23 mouse cellular contexts compared by ENCODE assay signal in genomic region chr6:47323886-47324285, GRCm38 (mm10).
DNase-seq lines count a peak whose midpoint lies in the region; ATAC-seq and TF ChIP-seq lines count a peak whose summit lies in the region.
"Had no signal": no experiment of that assay in that cellular context is flagged by ENCODE, and none has a peak within 500 bp of the region (broad histone marks: within the 10 kb centered on the region; RNA-seq: fewer than 3 reads in every experiment).

No protein-coding gene starts in this region.

- no peak overlapping the region for H3K4me3 ChIP-seq in forebrain, embryonic 15.5 days
- no peak overlapping the region for H3K4me3 ChIP-seq in forebrain, embryonic 11.5 days (ENCODE audit: low read depth, low read length)
- H3K4me3 ChIP-seq in hindbrain, postnatal 0 days (ENCODE audit: low read length) = no peak overlapping the region
- H3K4me3 ChIP-seq in hindbrain, embryonic 10.5 days = no peak overlapping the region
- H3K4me3 ChIP-seq in neural tube, embryonic 14.5 days (ENCODE audit: low read depth, low read length) = no peak overlapping the region
- no peak overlapping the region for H3K4me3 ChIP-seq in embryonic facial prominence, embryonic 10.5 days
- H3K4me3 ChIP-seq: heart, embryonic 15.5 days; limb, embryonic 12.5 days; stomach, embryonic 15.5 days had no signal

- DNase-seq in forebrain, embryonic 11.5 days (ENCODE audit: low spot score) = no peak
- peak; percentile 46 for DNase-seq in hindbrain, postnatal 0 days (ENCODE audit: low spot score)
- no peak for DNase-seq in hindbrain, embryonic 10.5 days (ENCODE audit: low spot score)
- DNase-seq in neural tube, embryonic 10.5 days (ENCODE audit: extremely low spot score, low spot score) = no peak
- no peak for DNase-seq in embryonic facial prominence, embryonic 10.5 days (ENCODE audit: low spot score)
- DNase-seq: adrenal gland, postnatal 10 days; cerebellum, adult 8-10 months; gastrocnemius, postnatal 25 days; heart, postnatal 4 days; kidney, adult 2 months; kidney, postnatal 36 days; liver, postnatal 0 days; right cerebral cortex, adult 18-20 months; thymus, postnatal 25 days had no signal

- no peaks in the 10 kb centered on the region for H3K9me3 ChIP-seq in forebrain, embryonic 15.5 days
- H3K9me3 ChIP-seq in forebrain, embryonic 11.5 days (ENCODE audit: control insufficient read depth, low read length) = no peaks in the 10 kb centered on the region
- no peaks in the 10 kb centered on the region for H3K9me3 ChIP-seq in hindbrain, postnatal 0 days (ENCODE audit: low read length)
- no peaks in the 10 kb centered on the region for H3K9me3 ChIP-seq in hindbrain, embryonic 10.5 days
- H3K9me3 ChIP-seq in neural tube, embryonic 14.5 days (ENCODE audit: control insufficient read depth, low read length) = no peaks in the 10 kb centered on the region
- no peaks in the 10 kb centered on the region for H3K9me3 ChIP-seq in embryonic facial prominence, embryonic 10.5 days
- H3K9me3 ChIP-seq: G1E; heart, embryonic 15.5 days; limb, embryonic 12.5 days; stomach, embryonic 15.5 days had no signal

- H3K27me3 ChIP-seq in forebrain, embryonic 15.5 days = no peaks in the 10 kb centered on the region
- no peaks in the 10 kb centered on the region for H3K27me3 ChIP-seq in forebrain, embryonic 11.5 days (ENCODE audit: control insufficient read depth, insufficient read depth, low read length)
- no peaks in the 10 kb centered on the region for H3K27me3 ChIP-seq in hindbrain, postnatal 0 days (ENCODE audit: insufficient read depth, low read length)
- H3K27me3 ChIP-seq in hindbrain, embryonic 10.5 days (ENCODE audit: insufficient read depth, poor library complexity, severe bottlenecking) = no peaks in the 10 kb centered on the region
- H3K27me3 ChIP-seq in neural tube, embryonic 14.5 days (ENCODE audit: control insufficient read depth, insufficient read depth, low read length) = no peaks in the 10 kb centered on the region
- no peaks in the 10 kb centered on the region for H3K27me3 ChIP-seq in embryonic facial prominence, embryonic 10.5 days (replicated peaks; ENCODE audit: low read depth, poor library complexity, severe bottlenecking)
- H3K27me3 ChIP-seq: CH12.LX; heart, embryonic 15.5 days; limb, embryonic 12.5 days; stomach, embryonic 15.5 days had no signal

- WGBS in forebrain, embryonic 15.5 days = 34% methylated on average over 5 of the region's 5 CpGs
- 71% methylated on average over 5 of the region's 5 CpGs for WGBS in forebrain, embryonic 11.5 days
- 56% methylated on average over 5 of the region's 5 CpGs for WGBS in hindbrain, postnatal 0 days
- WGBS in hindbrain, embryonic 10.5 days = 86% methylated on average over 5 of the region's 5 CpGs
- WGBS in neural tube, embryonic 14.5 days = 20% methylated on average over 5 of the region's 5 CpGs
- WGBS in embryonic facial prominence, embryonic 10.5 days = 81% methylated on average over 5 of the region's 5 CpGs

- no peak for TF ChIP-seq CTCF in hindbrain, postnatal 0 days (IDR thresholded peaks at IDR 0.05; ENCODE audit: low read depth)

- H3K9ac ChIP-seq in forebrain, embryonic 15.5 days (replicated peaks) = no peak overlapping the region
- no peak overlapping the region for H3K9ac ChIP-seq in forebrain, embryonic 11.5 days (ENCODE audit: low read length)
- H3K9ac ChIP-seq in hindbrain, postnatal 0 days (replicated peaks; ENCODE audit: low read length) = no peak overlapping the region
- H3K9ac ChIP-seq in neural tube, embryonic 14.5 days (replicated peaks; ENCODE audit: low read depth, low read length) = no peak overlapping the region
- H3K9ac ChIP-seq: heart, embryonic 15.5 days; limb, embryonic 12.5 days; liver, postnatal 0 days; stomach, embryonic 15.5 days had no signal

- peak overlapping the region; percentile 37 for H3K27ac ChIP-seq in forebrain, embryonic 15.5 days (replicated peaks)
- no peak overlapping the region for H3K27ac ChIP-seq in forebrain, embryonic 11.5 days (ENCODE audit: low read depth, low read length)
- no peak overlapping the region for H3K27ac ChIP-seq in hindbrain, postnatal 0 days
- no peak overlapping the region for H3K27ac ChIP-seq in hindbrain, embryonic 10.5 days
- no peak overlapping the region for H3K27ac ChIP-seq in neural tube, embryonic 14.5 days (ENCODE audit: low read depth, low read length)
- H3K27ac ChIP-seq in embryonic facial prominence, embryonic 10.5 days (replicated peaks) = no peak overlapping the region
- H3K27ac ChIP-seq: heart, embryonic 15.5 days; limb, embryonic 12.5 days; macrophage; stomach, embryonic 15.5 days had no signal

- ATAC-seq in forebrain, embryonic 15.5 days (replicated peaks) = no peak
- ATAC-seq in forebrain, embryonic 11.5 days (replicated peaks; ENCODE audit: low FRiP score) = no peak
- no peak for ATAC-seq in hindbrain, postnatal 0 days
- ATAC-seq in neural tube, embryonic 14.5 days (ENCODE audit: low read depth) = peak; percentile 44; the same call in 1 of the 2 replicates
- ATAC-seq: inflammation-experienced regulatory T-cells, adult 6 months had no signal

- peaks cover 24% of the 10 kb centered on the region for H3K4me1 ChIP-seq in forebrain, embryonic 15.5 days
- H3K4me1 ChIP-seq in forebrain, embryonic 11.5 days (replicated peaks; ENCODE audit: control insufficient read depth, insufficient read depth, low read length) = peaks cover 4% of the 10 kb centered on the region; the same call in 1 of the 2 replicates
- H3K4me1 ChIP-seq in hindbrain, postnatal 0 days (ENCODE audit: insufficient read depth, low read length) = no peaks in the 10 kb centered on the region
- H3K4me1 ChIP-seq in hindbrain, embryonic 10.5 days (replicated peaks) = peaks cover 13% of the 10 kb centered on the region
- no peaks in the 10 kb centered on the region for H3K4me1 ChIP-seq in neural tube, embryonic 14.5 days (ENCODE audit: control insufficient read depth, insufficient read depth, low read length)
- peaks cover 12% of the 10 kb centered on the region for H3K4me1 ChIP-seq in embryonic facial prominence, embryonic 10.5 days

- no peaks in the 10 kb centered on the region for H3K36me3 ChIP-seq in forebrain, embryonic 15.5 days
- H3K36me3 ChIP-seq in forebrain, embryonic 11.5 days (ENCODE audit: control insufficient read depth, insufficient read depth, low read length) = no peaks in the 10 kb centered on the region
- H3K36me3 ChIP-seq in hindbrain, postnatal 0 days (ENCODE audit: insufficient read depth, low read length) = no peaks in the 10 kb centered on the region
- H3K36me3 ChIP-seq in hindbrain, embryonic 10.5 days = no peaks in the 10 kb centered on the region
- no peaks in the 10 kb centered on the region for H3K36me3 ChIP-seq in neural tube, embryonic 14.5 days (ENCODE audit: control insufficient read depth, insufficient read depth, low read length)
- H3K36me3 ChIP-seq in embryonic facial prominence, embryonic 10.5 days (replicated peaks) = no peaks in the 10 kb centered on the region
- H3K36me3 ChIP-seq: G1E; heart, embryonic 15.5 days; limb, embryonic 12.5 days; stomach, embryonic 15.5 days had no signal

- no peak overlapping the region for H3K4me2 ChIP-seq in forebrain, embryonic 15.5 days (replicated peaks)
- H3K4me2 ChIP-seq in forebrain, embryonic 11.5 days (ENCODE audit: low read depth, low read length, severe bottlenecking) = no peak overlapping the region
- H3K4me2 ChIP-seq in hindbrain, postnatal 0 days (ENCODE audit: low read depth, low read length) = no peak overlapping the region
- no peak overlapping the region for H3K4me2 ChIP-seq in neural tube, embryonic 14.5 days (ENCODE audit: low read depth, low read length)
- H3K4me2 ChIP-seq: heart, embryonic 15.5 days; limb, embryonic 12.5 days; stomach, embryonic 15.5 days had no signal
